Mouse (Mus musculus) left cerebral cortex, adult 8-10 months (tissue): Measurements from ENCODE around the gene Rere. TPM values are rescaled to one million over a fixed set of nuclear protein-coding genes. Genes with fewer than 3 reads are reported as not detected.
A peak's percentile ranks its signal among the peaks of the same experiment; 100 is the strongest.
"Not testable (repeated sequence)": the region's sequence is repeated elsewhere in the genome, so short reads cannot be mapped to it uniquely, and the experiment has no call there.

Source experiments
- DNase-seq, 2 experiments: peaks; one replicate each; pipeline ENCODE4 v3.0.0; 2022; ENCODE audit warnings: low spot score in 2 of 2
- total RNA-seq, 4 experiments: library from RNA; stranded (reverse); gene quantifications; 2 replicates each; pipeline ENCODE4 v1.2.4; 2022

The Rere gene
- total RNA-seq, 4 experiments from 2014 or later = 86.6 to 105 (median 93.5) TPM

DNA sequence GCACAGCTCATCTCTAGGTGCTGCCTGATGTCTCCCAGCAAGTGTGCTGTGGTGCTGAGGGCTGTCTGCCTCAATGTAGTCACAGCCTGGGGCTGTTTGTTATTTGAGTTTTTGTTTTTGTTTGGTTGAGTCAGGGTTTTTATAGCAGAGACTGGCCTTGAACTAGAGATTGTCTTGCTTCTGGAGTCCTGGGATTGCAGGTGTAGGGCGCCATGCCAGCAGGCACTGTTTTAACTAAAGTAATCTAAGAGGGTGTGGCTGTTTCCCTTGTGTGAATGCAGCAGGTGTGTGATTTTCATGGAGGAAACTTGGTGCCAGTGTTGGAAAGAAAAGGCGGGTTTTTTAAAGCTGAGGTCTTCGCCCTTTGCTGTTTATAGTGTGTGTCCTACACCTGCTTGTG lies 296.6 kb downstream of the Rere start:
- DNase-seq = no peak

DNA sequence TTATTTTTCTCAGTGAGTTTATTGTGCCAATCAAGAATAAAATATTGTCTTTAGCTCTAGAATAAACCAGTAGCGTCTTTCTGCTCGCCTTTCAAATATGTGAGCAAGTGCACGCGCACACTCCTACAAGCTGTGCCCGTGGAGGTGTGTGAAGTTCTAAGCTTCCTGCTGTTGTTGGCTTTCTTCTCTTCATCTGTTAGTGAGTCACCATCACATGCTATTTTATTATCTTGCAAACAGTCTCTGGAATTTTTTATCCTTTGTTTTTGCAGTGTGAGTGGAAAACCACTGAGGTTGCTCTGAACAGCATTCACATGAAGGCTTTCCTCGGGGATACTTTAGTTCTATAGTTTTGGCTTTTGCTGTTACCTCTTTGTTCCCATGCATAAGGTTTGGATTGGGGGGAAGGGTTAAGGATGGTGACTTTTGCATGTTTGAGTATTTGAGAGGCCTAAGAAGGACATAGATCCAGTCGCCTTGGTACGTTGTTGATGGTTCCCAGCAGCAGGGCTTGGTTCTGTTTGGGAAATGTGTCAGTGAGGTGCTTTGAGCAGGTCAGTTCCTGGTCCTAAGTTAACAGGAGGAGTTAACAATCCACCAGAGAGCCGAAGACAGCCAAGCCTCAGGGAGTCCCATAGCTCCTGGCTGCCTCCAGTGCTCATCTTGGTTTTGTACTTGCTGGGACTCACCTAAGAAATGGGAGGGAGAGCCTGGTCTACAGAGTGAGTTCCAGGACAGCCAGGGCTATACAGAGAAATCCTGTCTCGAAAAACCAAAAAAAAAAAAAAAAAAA lies 300.7 kb downstream of the Rere start:
- DNase-seq = peak in 1 of 2 experiments; percentile 56

DNA sequence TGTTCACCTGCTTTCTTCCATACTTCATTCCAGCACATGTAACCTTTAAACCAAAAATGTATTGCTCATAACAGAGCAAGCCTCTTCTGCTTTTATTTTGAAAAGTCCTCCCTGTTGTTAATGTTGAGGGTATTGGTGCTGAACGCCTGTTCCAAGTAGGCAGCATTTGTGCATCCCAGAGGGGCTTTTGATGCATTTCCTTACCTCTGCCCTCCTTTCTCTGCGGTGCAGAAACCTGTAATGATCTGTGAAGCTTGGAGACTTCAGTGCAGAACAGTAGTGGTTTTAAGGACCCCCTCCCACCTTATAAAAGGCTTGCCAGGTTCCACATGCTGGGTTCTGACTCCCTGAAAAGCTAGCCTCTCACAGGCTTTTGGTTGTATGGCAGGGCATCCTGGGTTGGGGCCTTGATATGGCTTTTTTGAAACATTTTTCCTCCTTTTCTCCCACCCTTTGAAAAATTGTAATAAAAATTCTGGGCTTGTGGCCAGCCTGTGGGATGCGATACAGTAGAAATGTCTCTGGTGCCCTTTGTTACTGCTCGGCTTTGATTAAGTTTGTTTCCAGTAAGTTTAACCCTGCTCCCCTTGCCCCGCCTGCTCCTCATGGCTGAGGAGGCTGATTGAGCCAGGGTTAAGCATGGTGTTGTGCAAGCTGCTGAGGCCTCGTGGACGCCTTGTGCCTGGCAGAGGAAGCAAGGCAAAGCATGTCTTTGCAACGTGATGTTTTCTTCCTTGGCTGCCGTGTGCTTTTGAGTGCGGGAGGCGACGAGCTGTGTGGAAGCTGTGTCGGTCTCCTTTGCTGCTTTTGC lies 301.7 kb downstream of the Rere start:
- peak; percentile 40 to 73 for DNase-seq

DNA sequence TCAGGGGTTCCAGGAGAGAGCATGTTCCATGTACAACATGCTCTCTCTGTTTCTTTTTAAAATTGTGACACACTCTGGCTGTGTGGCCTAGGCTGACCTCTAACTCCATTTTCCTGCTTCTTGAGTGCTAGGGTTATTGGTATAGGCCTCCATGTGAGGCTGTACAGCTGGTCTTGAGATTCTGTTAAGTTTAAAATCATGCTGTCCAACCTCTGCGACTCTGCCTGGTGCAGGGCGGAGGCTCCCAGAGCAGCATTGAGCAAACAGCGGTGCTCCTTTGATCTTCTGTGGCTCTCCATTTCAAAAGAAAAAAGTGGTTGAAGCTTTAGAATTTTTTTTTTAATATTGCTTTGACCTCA lies 302.3 kb downstream of the Rere start:
- no peak for DNase-seq

DNA sequence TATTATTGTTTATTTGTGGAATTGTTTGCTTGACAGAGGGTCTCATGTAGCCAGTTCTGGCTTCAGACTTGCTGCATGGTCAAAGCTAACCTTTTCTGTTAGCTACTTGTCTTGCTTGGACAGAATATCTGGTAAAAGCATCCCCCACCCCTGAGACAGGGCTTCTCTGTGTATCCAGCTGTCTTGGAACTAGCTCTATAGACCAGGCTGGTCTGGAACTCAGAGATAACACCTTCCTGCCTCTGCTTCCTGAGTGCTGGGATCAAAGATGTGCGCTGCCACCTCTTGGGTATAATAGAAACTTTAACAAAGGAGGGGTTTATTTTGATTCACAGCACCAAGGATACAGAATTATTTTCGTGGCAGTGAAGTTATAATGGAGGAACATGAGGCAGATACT lies 304.4 kb downstream of the Rere start:
- no peak for DNase-seq

DNA sequence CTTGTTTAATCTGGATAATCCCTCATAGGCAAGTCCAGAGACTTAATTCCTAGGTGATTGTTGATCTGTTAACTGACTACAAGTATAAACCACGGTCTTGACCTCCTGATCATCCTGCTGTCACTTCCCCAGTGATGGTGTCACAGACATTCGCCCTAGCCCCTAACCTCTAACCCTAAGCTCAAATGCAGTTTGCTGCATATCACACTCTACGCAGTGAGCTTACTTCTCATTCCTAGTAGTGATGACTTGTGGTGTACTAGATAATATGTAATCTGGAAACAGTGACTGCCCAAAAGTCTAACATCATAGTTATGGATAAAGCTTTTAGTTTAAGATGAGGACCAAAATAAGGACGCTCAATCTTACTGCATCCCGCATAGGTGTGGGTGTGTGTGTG lies 304.8 kb downstream of the Rere start:
- DNase-seq = no peak

DNA sequence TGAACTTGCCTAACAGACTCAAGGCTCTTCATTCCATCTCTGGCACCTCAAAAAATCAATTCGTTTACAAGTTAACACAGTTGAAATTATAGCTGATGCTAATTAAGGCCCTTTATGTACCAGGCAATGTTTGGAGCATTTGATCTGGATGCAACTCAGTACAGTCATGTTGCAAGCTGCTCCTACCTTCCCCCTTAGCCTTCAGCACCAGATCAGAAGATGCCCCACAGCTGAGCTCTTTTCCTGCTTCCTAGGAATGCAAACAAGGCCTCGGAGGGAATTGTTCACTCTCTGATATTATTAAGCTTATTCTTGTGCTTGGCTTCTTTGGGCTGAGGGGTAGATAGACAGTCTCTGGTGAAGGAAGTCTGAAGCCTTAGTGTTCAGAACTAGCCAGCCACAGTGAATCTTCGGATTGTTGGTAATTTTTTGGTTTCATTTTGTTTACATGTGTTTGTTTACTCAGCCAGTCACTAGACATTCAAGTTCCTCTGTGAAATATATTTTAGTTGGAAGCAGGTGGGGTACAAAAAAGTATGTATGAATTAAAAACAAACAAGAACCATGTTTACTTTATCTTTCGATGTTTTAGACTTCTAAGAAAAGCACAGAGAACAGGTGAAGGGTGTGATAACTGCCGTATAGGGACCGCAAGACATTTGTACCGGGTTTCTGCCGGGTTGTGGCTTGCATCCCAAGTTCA lies 306.3 kb downstream of the Rere start:
- DNase-seq = no peak

DNA sequence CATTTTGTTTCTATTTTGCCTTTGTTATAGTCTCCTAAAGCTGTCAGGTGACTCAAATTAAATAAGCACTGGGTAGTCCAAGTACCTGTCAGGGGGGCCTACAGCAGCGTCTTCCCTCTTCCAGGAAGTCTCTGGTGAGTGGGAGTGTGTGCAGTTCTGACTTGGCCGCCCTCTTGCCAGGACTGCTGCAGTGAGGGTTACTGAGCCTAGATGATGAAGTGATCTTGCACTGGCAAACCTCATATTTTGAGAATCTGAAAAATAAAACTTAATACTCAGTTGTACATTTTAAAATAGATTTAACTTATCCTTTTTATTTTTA lies 306.8 kb downstream of the Rere start:
- no peak for DNase-seq

DNA sequence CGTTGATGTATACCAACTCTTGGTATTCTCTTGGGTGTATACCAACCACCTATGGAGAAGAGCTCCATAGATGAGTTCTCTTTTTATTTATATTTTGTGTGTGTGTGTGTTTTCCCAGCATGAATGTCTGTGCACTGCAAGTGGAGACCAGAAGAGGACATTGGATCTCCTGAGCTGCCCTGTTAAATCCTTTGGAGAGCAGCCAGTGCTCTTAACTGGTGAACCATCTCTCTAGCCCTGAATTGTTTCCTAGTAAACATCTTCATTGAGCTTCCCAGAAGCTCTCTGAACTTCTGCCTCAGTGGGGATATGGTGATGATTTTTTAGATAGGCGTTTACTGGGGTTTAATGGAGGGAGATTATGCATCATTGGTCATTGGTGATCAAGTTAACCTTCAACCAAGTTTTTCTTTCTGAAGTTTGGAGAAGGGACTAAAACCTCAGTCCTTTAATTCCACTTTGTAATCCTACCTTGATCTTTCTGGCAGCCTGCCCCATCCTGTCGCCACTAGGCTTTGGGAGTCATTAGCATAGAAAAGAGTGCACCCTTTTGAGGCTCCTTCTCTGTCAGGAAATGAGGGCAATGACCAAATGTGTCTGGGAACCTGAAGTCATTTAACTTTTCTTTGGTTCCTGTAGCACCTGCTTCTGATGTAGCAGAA lies 309.3 kb downstream of the Rere start:
- no peak for DNase-seq

DNA sequence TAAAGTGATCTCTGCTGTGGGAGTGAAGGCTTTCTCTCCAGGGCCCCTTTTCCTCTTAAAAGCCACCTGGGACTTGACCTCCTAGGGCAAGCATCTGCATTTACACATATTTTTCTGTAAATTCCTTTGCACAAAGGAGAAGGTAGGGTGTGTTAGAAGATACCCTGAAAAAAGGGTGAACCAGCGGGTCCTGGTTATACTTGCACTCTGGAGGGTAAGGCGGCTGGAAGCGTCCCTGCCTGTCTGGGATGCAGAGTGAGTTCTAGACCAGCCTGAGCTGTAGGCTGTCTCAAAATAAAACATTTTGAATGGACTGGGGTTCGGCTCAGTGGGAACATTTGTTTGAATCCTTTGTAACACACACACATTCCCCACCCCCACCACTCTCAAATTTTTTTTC lies 310.2 kb downstream of the Rere start:
- DNase-seq = no peak

DNA sequence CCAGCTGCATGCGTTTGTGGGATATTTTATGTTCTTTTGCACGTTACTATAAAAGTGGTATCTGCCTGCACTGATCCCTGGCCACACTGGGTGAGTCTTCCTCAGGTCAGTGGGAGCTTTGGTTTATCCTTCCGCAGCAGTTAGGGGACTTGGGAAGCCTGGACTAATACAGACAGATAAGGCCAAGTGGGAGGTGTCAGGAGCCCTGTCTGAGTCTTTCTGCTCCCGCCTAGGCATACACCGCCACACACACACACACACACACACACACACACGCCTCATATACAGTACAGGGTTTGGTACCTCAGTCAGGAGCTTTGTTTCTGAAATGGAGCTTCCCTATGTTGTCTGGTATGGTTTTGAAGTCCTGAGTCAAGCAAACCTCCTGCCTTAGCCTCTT lies 310.6 kb downstream of the Rere start:
- DNase-seq = no peak

DNA sequence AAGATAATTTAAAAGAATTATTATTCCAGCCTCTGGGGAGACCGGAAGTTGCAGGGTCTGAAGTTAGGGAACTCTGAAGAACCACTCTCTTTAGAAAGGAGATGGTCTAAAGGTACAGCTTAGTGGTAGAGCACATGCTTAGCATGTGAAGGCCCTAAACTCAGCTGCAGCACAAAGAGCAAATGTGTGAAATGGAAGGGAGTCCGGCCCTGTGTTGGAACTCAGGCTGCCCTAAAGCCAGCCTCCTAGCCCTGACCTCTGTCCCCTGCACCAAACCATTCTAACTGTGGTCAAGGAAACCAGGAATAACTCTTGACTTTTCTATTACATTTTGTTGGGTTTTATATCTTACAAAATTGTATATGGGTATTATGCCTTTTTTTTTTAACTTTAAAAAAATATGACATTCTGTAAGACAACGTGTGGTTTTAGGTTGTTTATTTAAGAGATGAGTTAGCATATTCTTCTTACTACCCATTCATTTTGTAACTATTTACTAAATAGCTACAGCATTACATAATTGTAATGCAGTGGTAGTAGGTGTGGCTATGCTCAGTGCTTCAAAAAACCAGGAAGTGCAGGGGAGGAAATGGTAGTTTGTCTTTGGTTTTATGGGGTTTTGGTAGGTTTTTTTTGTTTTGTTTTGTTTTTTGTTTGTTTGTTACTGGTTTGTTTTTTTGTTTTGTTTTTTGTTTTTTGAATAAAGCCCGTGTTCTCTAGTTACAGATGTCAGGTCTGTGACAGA lies 312.2 kb downstream of the Rere start:
- DNase-seq = no peak

DNA sequence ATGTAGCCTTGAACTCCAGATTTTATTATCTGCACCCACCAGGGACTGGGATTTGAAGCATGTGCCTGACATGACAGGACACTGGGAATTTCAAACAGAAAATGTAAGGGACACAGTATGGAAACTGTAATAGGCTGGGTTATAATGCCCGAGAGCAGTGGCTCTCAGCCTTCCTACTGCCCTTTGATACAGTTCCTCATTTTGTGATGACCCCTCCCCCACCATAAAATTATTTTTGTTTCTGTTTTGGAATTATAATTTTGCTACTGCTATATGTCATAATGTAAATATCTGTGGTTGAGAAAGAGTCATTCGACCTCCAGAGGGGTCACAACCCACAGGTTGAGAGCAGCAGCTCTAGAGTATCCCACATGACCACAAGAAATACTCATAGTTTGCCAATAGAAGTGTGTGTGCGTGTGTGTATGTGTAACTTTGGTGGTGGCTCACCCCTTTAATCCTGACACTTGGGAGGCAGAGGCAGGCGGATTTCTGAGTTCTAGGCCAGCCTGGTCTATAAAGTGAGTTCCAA lies 312.9 kb downstream of the Rere start:
- no peak for DNase-seq

DNA sequence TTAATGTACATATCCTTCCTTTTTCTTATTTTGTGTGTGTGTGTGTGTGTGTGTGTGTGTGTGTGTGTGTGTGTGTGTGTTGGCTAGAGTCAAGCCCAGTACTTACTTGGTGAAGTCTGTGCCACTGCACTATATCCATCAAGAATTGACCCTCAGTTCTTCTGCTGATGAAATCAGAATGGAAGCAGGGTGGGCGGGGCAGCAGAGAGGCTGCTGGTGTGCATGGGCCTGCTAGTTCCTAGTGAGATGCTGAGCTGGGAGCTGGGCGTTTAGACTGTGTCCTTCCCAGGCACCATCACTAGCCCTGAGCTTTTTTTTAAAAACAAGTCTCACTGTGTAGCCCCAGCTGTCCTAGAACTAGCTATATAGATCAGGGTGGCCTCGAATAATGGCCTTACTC lies 313.6 kb downstream of the Rere start:
- DNase-seq = no peak

DNA sequence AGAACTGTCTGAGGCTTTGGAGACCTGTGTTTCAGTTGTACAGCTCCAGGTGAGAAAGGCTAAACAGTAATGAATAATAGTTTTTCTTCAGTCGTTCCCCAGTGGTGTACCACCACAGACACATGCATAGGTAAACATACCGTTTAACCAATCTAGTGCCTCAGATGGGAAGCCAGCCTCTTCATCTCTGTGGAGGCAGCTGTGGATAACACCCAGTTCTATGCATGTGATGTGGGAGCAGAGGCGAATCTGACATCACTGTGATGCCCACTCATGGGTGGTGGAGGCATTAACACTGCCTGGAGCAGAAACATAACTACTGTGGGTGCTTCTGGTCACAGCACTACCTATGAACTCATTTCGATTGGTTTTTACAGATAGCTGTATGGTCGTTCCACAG lies 314.5 kb downstream of the Rere start:
- DNase-seq = no peak

DNA sequence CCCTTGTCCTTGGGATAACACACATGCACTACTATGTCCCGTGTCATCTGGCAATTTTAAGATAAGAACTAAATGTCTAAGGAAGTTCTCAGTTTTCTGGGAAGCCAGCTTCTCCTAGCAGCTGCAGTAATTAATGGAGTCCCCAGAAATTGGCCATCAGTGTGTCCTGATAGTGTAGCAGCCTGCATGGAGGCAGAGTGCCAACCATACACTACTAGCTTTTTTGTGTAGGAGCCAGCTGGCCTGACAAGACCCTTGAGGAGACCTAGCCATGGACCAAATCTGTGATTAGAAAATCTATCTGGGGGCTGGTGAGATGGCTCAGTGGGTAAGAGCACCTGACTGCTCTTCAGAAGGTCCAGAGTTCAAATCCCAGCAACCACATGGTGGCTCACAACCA lies 317.2 kb downstream of the Rere start:
- DNase-seq = no peak

DNA sequence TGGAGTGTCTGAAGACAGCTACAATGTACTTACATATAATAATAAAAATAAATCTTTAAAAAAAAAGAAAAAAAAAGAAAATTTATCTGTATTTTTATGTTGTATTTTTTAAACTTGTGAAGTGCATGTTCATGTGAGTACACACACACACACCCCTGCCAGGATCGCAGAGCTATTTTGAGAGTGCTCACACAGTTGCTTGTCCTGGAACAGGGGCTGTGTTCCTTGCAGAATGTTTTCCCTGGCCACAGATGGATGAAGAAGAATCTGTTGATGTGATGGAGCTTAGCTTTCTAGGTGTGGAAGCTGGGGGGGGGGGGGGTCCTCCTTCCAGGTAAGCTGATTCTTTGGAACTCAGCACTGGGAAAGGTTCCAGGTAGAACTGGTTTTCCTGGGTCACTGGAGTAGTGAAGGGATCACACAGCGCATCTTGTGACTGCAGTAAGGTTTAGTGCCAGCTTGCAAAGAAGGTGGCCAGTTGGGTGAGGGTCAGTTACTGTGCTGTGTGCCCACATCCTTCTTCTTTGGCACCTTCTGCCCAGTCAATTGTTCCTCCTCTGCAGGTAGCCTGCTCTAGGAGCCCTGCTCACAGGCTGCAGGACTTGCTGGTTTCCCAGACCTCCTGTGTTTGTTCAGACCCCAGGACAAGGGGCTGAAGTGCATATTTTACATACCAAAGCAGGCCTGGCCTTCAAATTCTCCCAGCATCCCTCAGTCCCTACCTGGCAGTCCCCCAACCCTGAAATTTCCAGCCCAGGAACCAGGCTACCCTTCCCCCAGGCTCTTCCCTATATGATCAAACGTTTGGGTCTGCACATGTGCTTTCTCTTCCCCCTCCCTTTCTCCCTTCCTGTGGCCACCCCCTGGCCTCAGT lies 317.9 kb downstream of the Rere start:
- DNase-seq = no peak

DNA sequence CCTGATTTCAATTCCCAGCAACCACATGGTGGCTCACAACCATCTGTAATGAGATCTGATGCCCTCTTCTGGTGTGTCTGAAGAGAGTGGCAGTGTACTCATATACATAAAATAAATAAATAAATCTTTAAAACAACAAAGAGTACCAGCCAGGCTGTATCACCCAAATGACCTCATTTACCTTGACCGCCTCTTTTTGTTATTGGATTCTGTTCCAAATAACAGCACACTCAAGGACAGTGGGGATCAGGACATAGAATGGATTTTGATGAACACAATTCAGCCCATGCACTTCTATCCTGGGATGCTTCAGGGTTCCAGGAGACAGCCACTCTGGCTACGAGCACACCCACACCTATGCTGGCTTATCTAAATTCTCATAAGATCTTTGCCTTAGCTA lies 319.1 kb downstream of the Rere start:
- DNase-seq = not testable (repeated sequence)

DNA sequence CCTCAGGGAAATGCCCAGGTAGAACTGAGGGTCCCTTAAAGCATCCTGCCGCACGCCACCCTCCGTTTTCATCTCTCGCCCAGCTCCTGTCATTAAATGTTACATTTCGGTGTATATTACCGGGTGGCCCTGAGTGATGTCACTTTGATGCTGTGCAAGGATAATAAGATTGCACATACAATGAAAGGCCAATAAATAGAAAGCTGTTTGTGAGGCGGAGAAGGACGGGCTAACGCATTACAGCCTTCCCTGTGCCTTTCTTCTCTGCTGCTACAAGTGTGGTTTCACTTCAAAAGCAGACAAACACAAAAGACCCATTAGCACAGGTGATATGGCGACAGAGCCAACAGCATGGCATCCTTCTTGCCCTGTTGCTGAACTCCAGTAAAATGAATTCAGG lies 320.0 kb downstream of the Rere start:
- DNase-seq = no peak
